Comparison of ENCODE assay signal across 23 mouse cellular contexts in the genomic region with DNA sequence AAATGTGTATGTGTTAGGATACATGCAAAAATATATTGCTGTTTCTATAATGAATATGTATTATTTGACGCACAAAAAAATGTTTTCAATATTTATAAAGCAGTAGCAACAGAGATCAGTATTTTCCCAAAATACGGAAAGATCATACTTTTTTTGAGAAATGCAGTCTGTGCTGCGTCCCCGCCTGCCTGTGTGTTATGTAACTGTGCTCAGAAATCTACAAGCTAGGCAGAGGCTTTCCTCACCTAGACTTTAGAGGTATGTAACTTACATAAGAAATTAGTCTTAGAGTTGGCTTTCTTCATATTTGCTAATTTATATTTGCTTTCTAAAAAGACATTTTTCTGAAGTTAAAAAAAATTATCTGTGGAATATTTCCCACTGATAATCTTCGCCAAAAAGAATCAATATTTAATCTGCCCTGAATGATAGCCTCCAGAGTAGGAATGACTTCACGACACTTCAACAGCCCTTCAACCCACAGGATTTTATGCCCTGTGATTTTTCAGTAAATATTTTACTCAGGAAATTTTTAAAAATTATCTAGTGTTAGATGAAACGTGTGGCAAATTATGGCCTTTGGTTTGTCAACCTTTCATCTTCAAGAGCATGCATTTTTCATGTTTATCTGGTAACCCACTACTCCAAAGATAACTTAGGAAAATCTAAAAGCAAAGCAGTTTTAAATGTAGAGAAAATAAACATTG. TPM values are rescaled to one million over a fixed set of nuclear protein-coding genes. Genes with fewer than 3 reads are reported as not detected.
DNase-seq lines count a peak whose midpoint lies in the region; TF ChIP-seq lines count a peak whose summit lies in the region.
"Had no signal": no experiment of that assay in that cellular context is flagged by ENCODE, and none has a peak within 500 bp of the region (broad histone marks: within the 10 kb centered on the region; RNA-seq: fewer than 3 reads in every experiment).

No protein-coding gene starts in this region.

- intact Hi-C loops in heart, postnatal 36 days (cut with DNase I): no loop called here
- intact Hi-C loops in left cerebral cortex, adult 2 months (cut with DNase I): loop anchor here (2.0 kb wide), 1 partner anchor 43 kb away; no protein-coding TSS in a partner anchor

- peak; percentile 9 for DNase-seq in heart, adult 11 months
- DNase-seq in heart, postnatal 36 days: no peak
- DNase-seq in left cerebral cortex, adult 2 months (ENCODE audit: extremely low spot score in 1 of 2, low spot score in 2 of 2): no peak
- DNase-seq in left cerebral cortex, adult 11 months (ENCODE audit: low spot score): no peak
- DNase-seq in right cerebral cortex, postnatal 25 days: peak; percentile 17
- DNase-seq in right cerebral cortex, postnatal 4 days: no peak
- DNase-seq in ovary, postnatal 36 days (ENCODE audit: low spot score): no peak
- DNase-seq: adrenal gland, postnatal 10 days; adrenal gland, postnatal 36 days; B cell, adult 2 months; cerebellum, adult 11 months; cerebellum, adult 2 months; cerebellum, adult 9-11 months; cerebellum, postnatal 25 days; forebrain, postnatal 0 days; gastrocnemius, postnatal 10 days; gastrocnemius, postnatal 36 days had no signal

- no peak for TF ChIP-seq CTCF in left cerebral cortex, adult 2 months (IDR thresholded peaks at IDR 0.05)

- no peak overlapping the region for H3K4me3 ChIP-seq in left cerebral cortex, adult 2 months
- H3K4me3 ChIP-seq: embryonic facial prominence, embryonic 12.5 days; embryonic facial prominence, embryonic 15.5 days; hindbrain, embryonic 10.5 days; hindbrain, embryonic 13.5 days had no signal

- H3K27ac ChIP-seq in left cerebral cortex, adult 2 months: peak overlapping the region; percentile 10; the same call in 1 of the 2 replicates
- H3K27ac ChIP-seq: embryonic facial prominence, embryonic 12.5 days; embryonic facial prominence, embryonic 15.5 days; hindbrain, embryonic 10.5 days; hindbrain, embryonic 13.5 days had no signal

RNA-seq across cellular contexts. Expression of a gene that starts 44.7 kb away (rescaled TPM):
- 1 to 10 TPM; 3.3 to 4.1 TPM for total RNA-seq in heart, postnatal 36 days (2021)
- 10 to 100 TPM; 14.5 to 18.4 TPM for total RNA-seq in left cerebral cortex, adult 2 months (2021)
- total RNA-seq: common myeloid progenitor, adult 5-6 weeks; granulocyte monocyte progenitor cell, adult 5-6 weeks had no signal

Comparison
In these comparisons a context has a peak if more than half of its experiments do, and no peak if none do; other contexts are left out.
1. DNase-seq: peak in heart, adult 11 months (single experiment) and right cerebral cortex, postnatal 25 days (single experiment); none in heart, postnatal 36 days (0 of 2), left cerebral cortex, adult 2 months (0 of 2), left cerebral cortex, adult 11 months (single experiment), right cerebral cortex, postnatal 4 days (single experiment) and ovary, postnatal 36 days (single experiment).